Mouse (Mus musculus) common myeloid progenitor, adult 5-6 weeks (primary cell): Measurements from ENCODE around the gene Dio3. TPM values are rescaled to one million over a fixed set of nuclear protein-coding genes. Genes with fewer than 3 reads are reported as not detected.
A peak's percentile ranks its signal among the peaks of the same experiment; 100 is the strongest.

Experiments
- ATAC-seq: replicated peaks from 2 replicates; pipeline ENCODE4 v1.8.0; 2016; ENCODE audit warnings: low read depth, mild to moderate bottlenecking, moderate TSS enrichment, inconsistent platforms; ENCODE audit not compliant: poor library complexity, severe bottlenecking
- total RNA-seq: library from RNA; stranded (forward); fragments of 200-1000, 187-1606 nt; gene quantifications from 2 replicates; pipeline ENCODE4 v1.2.3, GENCODE M21; 2017

Gene Dio3
- not detected in 2 replicates for total RNA-seq

GRCm38 (mm10) chr12:110278853-110279252, at the start of gene Dio3:
Gene Dio3, plus strand, starts transcription at chr12:110279068.
- no peak for ATAC-seq

GRCm38 (mm10) chr12:110230296-110230695, 48.6 kb upstream of the Dio3 start:
- ATAC-seq = no peak

GRCm38 (mm10) chr12:110230767-110231166, 48.1 kb upstream of the Dio3 start:
- no peak for ATAC-seq

- ATAC-seq = no peak
Observed at GRCm38 (mm10) chr12:110231709-110232600, 46.9 kb upstream of the Dio3 start.

GRCm38 (mm10) chr12:110235908-110236307, 43.0 kb upstream of the Dio3 start:
- no peak for ATAC-seq

GRCm38 (mm10) chr12:110237046-110237445, 41.8 kb upstream of the Dio3 start:
- no peak for ATAC-seq

GRCm38 (mm10) chr12:110239358-110239757, 39.5 kb upstream of the Dio3 start:
- ATAC-seq = no peak

GRCm38 (mm10) chr12:110244581-110244980, 34.3 kb upstream of the Dio3 start:
- no peak for ATAC-seq

- ATAC-seq = no peak
Observed at GRCm38 (mm10) chr12:110245461-110245860, 33.4 kb upstream of the Dio3 start.

GRCm38 (mm10) chr12:110252163-110252575, 26.7 kb upstream of the Dio3 start:
- ATAC-seq = 0 out of 2 replicates have a peak, but pooled peaks have one; percentile 42

GRCm38 (mm10) chr12:110255731-110256130, 23.1 kb upstream of the Dio3 start:
- ATAC-seq = no peak

GRCm38 (mm10) chr12:110256478-110257220, 22.2 kb upstream of the Dio3 start:
- no peak for ATAC-seq

- no peak for ATAC-seq
Observed at GRCm38 (mm10) chr12:110268226-110268625, 10.6 kb upstream of the Dio3 start.

- ATAC-seq = no peak
Observed at GRCm38 (mm10) chr12:110269686-110270085, 9.2 kb upstream of the Dio3 start.

- no peak for ATAC-seq
Observed at GRCm38 (mm10) chr12:110276034-110276433, 2.8 kb upstream of the Dio3 start.

GRCm38 (mm10) chr12:110277259-110277964, 1.5 kb upstream of the Dio3 start:
- ATAC-seq = no peak

GRCm38 (mm10) chr12:110277965-110278307, 932 bp upstream of the Dio3 start:
- no peak for ATAC-seq

- ATAC-seq = no peak
Observed at GRCm38 (mm10) chr12:110280373-110280772, 1.5 kb downstream of the Dio3 start.

GRCm38 (mm10) chr12:110283792-110284191, 4.9 kb downstream of the Dio3 start:
- ATAC-seq = no peak

GRCm38 (mm10) chr12:110292816-110293215, 13.9 kb downstream of the Dio3 start:
- ATAC-seq = no peak

GRCm38 (mm10) chr12:110294891-110295290, 16.0 kb downstream of the Dio3 start:
- ATAC-seq = no peak
